Mouse (Mus musculus) liver, adult 2 months (tissue): ENCODE results near the gene Chrna9.

ENCODE experiments used
- CTCF ChIP-seq: fragments of 200-500 bp; IDR thresholded peaks from 2 replicates; pipeline ENCODE4 v1.5.1; 2011; ENCODE audit warnings: low read depth, low read length, control low read depth
- POLR2A ChIP-seq: fragments of 200-500 bp; IDR thresholded peaks from 2 replicates; pipeline ENCODE4 v1.6.1; 2011; ENCODE audit warnings: low read length, control low read depth; ENCODE audit not compliant: insufficient read depth; ENCODE audit errors: extremely low read depth

GRCm38 (mm10) chr5:65965771-65966279 lies 31.1 kb downstream of the Chrna9 start:
- TF ChIP-seq CTCF: no peak
- no peak for TF ChIP-seq POLR2A
